Mouse (Mus musculus): ENCODE measurements around the gene Fosl2. TPM values are rescaled to one million over a fixed set of nuclear protein-coding genes. Genes with fewer than 3 reads are reported as not detected.
"Not testable (repeated sequence)": the region's sequence is repeated elsewhere in the genome, so short reads cannot be mapped to it uniquely, and the experiment has no call there.

The Fosl2 gene
- total RNA-seq, 2 experiments from 2014 or later = 9.0 to 16.5 TPM

GRCm38 (mm10) chr5:32155927-32156326 is 20.3 kb downstream of the Fosl2 start:
- intact Hi-C loops (cut with DNase I) = no loop called here

GRCm38 (mm10) chr5:32163478-32164043 is 28.0 kb downstream of the Fosl2 start:
- intact Hi-C loops (cut with DNase I) = no loop called here
- no peak for DNase-seq

More at GRCm38 (mm10) chr5:32155927-32156326, 20.3 kb downstream of the Fosl2 start:
- no peak for DNase-seq

- intact Hi-C loops (cut with DNase I) = no loop called here
- DNase-seq = no peak
Observed at GRCm38 (mm10) chr5:32172188-32172587, 36.6 kb downstream of the Fosl2 start.

- no peak for DNase-seq
- intact Hi-C loops (cut with DNase I) = no loop called here
Observed at GRCm38 (mm10) chr5:32176800-32177199, 41.2 kb downstream of the Fosl2 start.

- intact Hi-C loops (cut with DNase I) = no loop called here
Observed at GRCm38 (mm10) chr5:32177737-32178136, 42.1 kb downstream of the Fosl2 start.

GRCm38 (mm10) chr5:32178720-32179119 is 43.1 kb downstream of the Fosl2 start:
- intact Hi-C loops (cut with DNase I); DNase-seq: not testable (repeated sequence)

More at GRCm38 (mm10) chr5:32177737-32178136, 42.1 kb downstream of the Fosl2 start:
- no peak for DNase-seq

GRCm38 (mm10) chr5:32182885-32183629 is 47.5 kb downstream of the Fosl2 start:
- intact Hi-C loops (cut with DNase I) = no loop called here
- DNase-seq = no peak

GRCm38 (mm10) chr5:32187717-32188116 is 52.1 kb downstream of the Fosl2 start:
- intact Hi-C loops (cut with DNase I) = no loop called here
- no peak for DNase-seq

- intact Hi-C loops (cut with DNase I) = no loop called here
- DNase-seq = no peak
Observed at GRCm38 (mm10) chr5:32191259-32191658, 55.7 kb downstream of the Fosl2 start.

- no peak for DNase-seq
- intact Hi-C loops (cut with DNase I) = no loop called here
Observed at GRCm38 (mm10) chr5:32192016-32192845, 56.6 kb downstream of the Fosl2 start.

- no peak for DNase-seq
- intact Hi-C loops (cut with DNase I) = no loop called here
Observed at GRCm38 (mm10) chr5:32194236-32194635, 58.6 kb downstream of the Fosl2 start.

GRCm38 (mm10) chr5:32195857-32196609 is 60.4 kb downstream of the Fosl2 start:
- intact Hi-C loops (cut with DNase I) = loop anchor here (2.0 to 5.0 kb wide), 2 partner anchors 44 to 597 kb away; no protein-coding TSS in a partner anchor
- DNase-seq = no peak

- intact Hi-C loops (cut with DNase I) = loop anchor here (1.0 to 5.0 kb wide), 4 partner anchors 45 to 634 kb away; no protein-coding TSS in a partner anchor
- peak; percentile 90 to 93 for DNase-seq
Observed at GRCm38 (mm10) chr5:32197698-32198097, 62.1 kb downstream of the Fosl2 start.

- no peak for DNase-seq
- intact Hi-C loops (cut with DNase I) = loop anchor here (2.0 to 5.0 kb wide), 2 partner anchors 47 to 606 kb away; no protein-coding TSS in a partner anchor
Observed at GRCm38 (mm10) chr5:32199136-32199535, 63.5 kb downstream of the Fosl2 start.

- intact Hi-C loops (cut with DNase I) = loop anchor here (2.0 to 5.0 kb wide), 2 partner anchors 47 to 607 kb away; no protein-coding TSS in a partner anchor
- DNase-seq = no peak
Observed at GRCm38 (mm10) chr5:32199594-32199993, 64.0 kb downstream of the Fosl2 start.

GRCm38 (mm10) chr5:32204653-32205052 is 69.1 kb downstream of the Fosl2 start:
- DNase-seq = no peak
- intact Hi-C loops (cut with DNase I) = loop anchor here (5.0 kb wide), 1 partner anchor 98 kb away; no protein-coding TSS in a partner anchor

GRCm38 (mm10) chr5:32206726-32207125 is 71.1 kb downstream of the Fosl2 start:
- intact Hi-C loops (cut with DNase I) = no loop called here

More at GRCm38 (mm10) chr5:32206726-32207125, 71.1 kb downstream of the Fosl2 start:
- DNase-seq = no peak
